12 mouse cellular contexts compared by ENCODE assay signal in the genomic region with DNA sequence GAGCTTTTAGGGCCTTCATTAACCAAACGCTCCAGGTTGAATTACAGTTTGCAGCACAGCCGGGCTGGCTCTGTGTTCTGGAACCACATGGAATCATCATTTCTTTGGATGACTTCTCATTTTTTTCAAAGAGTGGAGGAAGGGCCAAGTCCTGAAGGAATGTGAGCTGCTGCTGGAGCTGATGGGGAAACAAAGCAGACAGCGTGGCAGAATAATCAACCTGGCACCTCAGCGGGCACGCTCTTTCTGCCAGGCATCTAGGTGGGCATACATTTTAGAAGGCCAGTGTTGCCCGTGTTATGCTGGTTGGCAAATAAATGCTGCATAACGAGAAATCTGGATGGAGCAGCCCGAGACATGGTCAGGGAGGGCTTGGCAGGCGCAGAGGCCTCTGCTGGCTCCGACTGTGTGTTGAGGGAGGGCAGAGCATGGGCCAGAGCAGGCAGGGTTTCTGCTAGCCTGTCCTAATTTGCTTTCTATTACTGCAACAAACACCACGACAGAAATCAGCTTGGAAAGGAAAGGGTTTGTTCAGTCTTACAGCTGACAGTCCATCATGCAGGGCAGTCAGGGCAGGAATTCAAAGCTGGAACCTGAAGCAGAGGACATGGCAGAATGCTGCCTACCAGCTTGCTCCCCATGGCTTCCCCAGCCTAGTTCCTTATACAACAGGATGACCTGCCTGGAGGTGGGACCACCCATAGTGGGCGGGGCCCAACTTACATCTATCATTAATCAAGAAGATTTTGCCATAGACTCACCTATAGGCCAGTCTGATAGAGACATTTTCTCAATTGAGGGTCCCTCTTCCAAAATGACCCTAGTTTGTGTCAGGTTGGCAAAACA. TPM values are rescaled to one million over a fixed set of nuclear protein-coding genes. Genes with fewer than 3 reads are reported as not detected.
A peak's percentile ranks its signal among the peaks of the same experiment; 100 is the strongest.
DNase-seq lines count a peak whose midpoint lies in the region; ATAC-seq lines count a peak whose summit lies in the region.
"Had no signal": no experiment of that assay in that cellular context is flagged by ENCODE, and none has a peak within 500 bp of the region (broad histone marks: within the 10 kb centered on the region; RNA-seq: fewer than 3 reads in every experiment).

No protein-coding gene starts in this region.

- no peak; the same call in 1 of the 2 replicates for ATAC-seq in forebrain, embryonic 15.5 days (replicated peaks)
- peak; percentile 53; the same call in 1 of the 2 replicates for ATAC-seq in lung, embryonic 16.5 days (ENCODE audit: low read depth)

- H3K36me3 ChIP-seq in forebrain, embryonic 15.5 days, result no peaks in the 10 kb centered on the region
- H3K36me3 ChIP-seq in forebrain, embryonic 10.5 days (replicated peaks), result no peaks in the 10 kb centered on the region
- H3K36me3 ChIP-seq in lung, embryonic 16.5 days (ENCODE audit: control insufficient read depth, insufficient read depth, low read length), result no peaks in the 10 kb centered on the region
- H3K36me3 ChIP-seq: heart, embryonic 13.5 days had no signal

- no peak overlapping the region for H3K4me3 ChIP-seq in forebrain, embryonic 15.5 days
- H3K4me3 ChIP-seq in forebrain, embryonic 10.5 days, result no peak overlapping the region
- no peak overlapping the region for H3K4me3 ChIP-seq in lung, embryonic 16.5 days (ENCODE audit: low read length)
- H3K4me3 ChIP-seq: heart, embryonic 13.5 days had no signal

- WGBS in forebrain, embryonic 15.5 days, result 67% methylated on average over 12 of the region's 12 CpGs
- WGBS in forebrain, embryonic 10.5 days, result 88% methylated on average over 12 of the region's 12 CpGs
- WGBS in lung, embryonic 16.5 days, result 70% methylated on average over 12 of the region's 12 CpGs

- H3K4me1 ChIP-seq in forebrain, embryonic 15.5 days, result peaks cover 6% of the 10 kb centered on the region
- no peaks in the 10 kb centered on the region for H3K4me1 ChIP-seq in forebrain, embryonic 10.5 days
- H3K4me1 ChIP-seq in lung, embryonic 16.5 days (replicated peaks; ENCODE audit: control insufficient read depth, insufficient read depth, low read length), result no peaks in the 10 kb centered on the region

- no peak overlapping the region for H3K4me2 ChIP-seq in forebrain, embryonic 15.5 days (replicated peaks)
- no peak overlapping the region for H3K4me2 ChIP-seq in lung, embryonic 16.5 days (ENCODE audit: low read depth, low read length)
- H3K4me2 ChIP-seq: heart, embryonic 13.5 days had no signal

- peak overlapping the region; percentile 58; the same call in 1 of the 2 replicates for H3K27ac ChIP-seq in forebrain, embryonic 15.5 days (replicated peaks)
- H3K27ac ChIP-seq in forebrain, embryonic 10.5 days, result no peak overlapping the region
- H3K27ac ChIP-seq in lung, embryonic 16.5 days (ENCODE audit: low read length), result no peak overlapping the region
- H3K27ac ChIP-seq: heart, embryonic 13.5 days had no signal

- DNase-seq in forebrain, embryonic 10.5 days (ENCODE audit: extremely low spot score, low spot score), result no peak
- no peak for DNase-seq in lung, adult 18-20 months
- DNase-seq in gastrocnemius, adult 18-20 months (ENCODE audit: low spot score), result peak; percentile 56
- DNase-seq in lung, postnatal 14 days, result peak; percentile 32
- DNase-seq in right cerebral cortex, adult 18-20 months, result no peak
- no peak for DNase-seq in testis, postnatal 14 days (ENCODE audit: low spot score)
- DNase-seq: embryo, embryonic 11 days had no signal

- no peak overlapping the region for H3K9ac ChIP-seq in forebrain, embryonic 15.5 days (replicated peaks)
- no peak overlapping the region for H3K9ac ChIP-seq in lung, embryonic 16.5 days (ENCODE audit: low read length)
- H3K9ac ChIP-seq: heart, embryonic 13.5 days had no signal

- H3K27me3 ChIP-seq in forebrain, embryonic 15.5 days, result no peaks in the 10 kb centered on the region
- no peaks in the 10 kb centered on the region for H3K27me3 ChIP-seq in forebrain, embryonic 10.5 days (ENCODE audit: poor library complexity, severe bottlenecking)
- no peaks in the 10 kb centered on the region for H3K27me3 ChIP-seq in lung, embryonic 16.5 days (ENCODE audit: control insufficient read depth, insufficient read depth, low read depth, low read length)
- H3K27me3 ChIP-seq: heart, embryonic 13.5 days had no signal

- no peaks in the 10 kb centered on the region for H3K9me3 ChIP-seq in forebrain, embryonic 15.5 days
- no peaks in the 10 kb centered on the region for H3K9me3 ChIP-seq in forebrain, embryonic 10.5 days
- H3K9me3 ChIP-seq in lung, embryonic 16.5 days (ENCODE audit: control insufficient read depth, low read length), result no peaks in the 10 kb centered on the region
- H3K9me3 ChIP-seq: heart, embryonic 13.5 days had no signal

RNA-seq across cellular contexts. Expression of gene Pomgnt2, which starts 22.5 kb away (rescaled TPM):
- polyA plus RNA-seq in forebrain, embryonic 15.5 days (2015; fragmentation: Nextera tagmentation; extraction: Ambion mirVana), result 23.9 and 28.3 TPM in 2 replicates
- polyA plus RNA-seq in forebrain, embryonic 10.5 days (2016; fragmentation: Nextera tagmentation; extraction: Ambion mirVana), result 12.5 and 13.6 TPM in 2 replicates
- 11.5 and 12.1 TPM in 2 replicates for polyA plus RNA-seq in lung, embryonic 16.5 days (2015; fragmentation: Nextera tagmentation; extraction: Ambion mirVana)
- total RNA-seq in gastrocnemius, adult 18-20 months (2021), result 10 to 100 TPM; 15.9 to 16.6 TPM

RNA-seq across cellular contexts. Expression of gene Fam198a, which starts 23.6 kb away (rescaled TPM):
- 1.4 TPM in 2 replicates for polyA plus RNA-seq in forebrain, embryonic 15.5 days (2015; fragmentation: Nextera tagmentation; extraction: Ambion mirVana)
- polyA plus RNA-seq in forebrain, embryonic 10.5 days (2016; fragmentation: Nextera tagmentation; extraction: Ambion mirVana), result 0.41 and 0.58 TPM in 2 replicates
- 2.4 and 2.7 TPM in 2 replicates for polyA plus RNA-seq in lung, embryonic 16.5 days (2015; fragmentation: Nextera tagmentation; extraction: Ambion mirVana)
- total RNA-seq in gastrocnemius, adult 18-20 months (2021), result under 1 TPM; 0.62 to 0.71 TPM
- total RNA-seq: megakaryocyte, adult 5-6 weeks had no signal

RNA-seq across cellular contexts. Expression of gene Cyp8b1, which starts 58.3 kb away (rescaled TPM):
- 0.15 TPM in 1 of 2 replicates, not detected in the other for polyA plus RNA-seq in forebrain, embryonic 15.5 days (2015; fragmentation: Nextera tagmentation; extraction: Ambion mirVana)
- not detected in 2 replicates for polyA plus RNA-seq in forebrain, embryonic 10.5 days (2016; fragmentation: Nextera tagmentation; extraction: Ambion mirVana)
- polyA plus RNA-seq in lung, embryonic 16.5 days (2015; fragmentation: Nextera tagmentation; extraction: Ambion mirVana), result 0.28 TPM in 1 of 2 replicates, not detected in the other
- not detected for total RNA-seq in gastrocnemius, adult 18-20 months (2021)
- total RNA-seq: layer of hippocampus, adult 8-10 months had no signal
- polyA plus RNA-seq: heart, embryonic 13.5 days had no signal

Comparison
In these comparisons a context has a peak if more than half of its experiments do, and no peak if none do; other contexts are left out.
1. DNase-seq: peak in gastrocnemius, adult 18-20 months (single experiment) and lung, postnatal 14 days (single experiment); none in forebrain, embryonic 10.5 days (single experiment), lung, adult 18-20 months (0 of 2), right cerebral cortex, adult 18-20 months (single experiment) and testis, postnatal 14 days (single experiment).